Mouse (Mus musculus): ENCODE results near the gene Daam1.
"Not testable (repeated sequence)": the region's sequence is repeated elsewhere in the genome, so short reads cannot be mapped to it uniquely, and the experiment has no call there.

The Daam1 gene

GRCm38 (mm10) chr12:71834041-71834440 lies 3.2 kb downstream of the Daam1 start:
- DNase-seq (ENCODE audit: low read depth, low spot score): no peak

DNA sequence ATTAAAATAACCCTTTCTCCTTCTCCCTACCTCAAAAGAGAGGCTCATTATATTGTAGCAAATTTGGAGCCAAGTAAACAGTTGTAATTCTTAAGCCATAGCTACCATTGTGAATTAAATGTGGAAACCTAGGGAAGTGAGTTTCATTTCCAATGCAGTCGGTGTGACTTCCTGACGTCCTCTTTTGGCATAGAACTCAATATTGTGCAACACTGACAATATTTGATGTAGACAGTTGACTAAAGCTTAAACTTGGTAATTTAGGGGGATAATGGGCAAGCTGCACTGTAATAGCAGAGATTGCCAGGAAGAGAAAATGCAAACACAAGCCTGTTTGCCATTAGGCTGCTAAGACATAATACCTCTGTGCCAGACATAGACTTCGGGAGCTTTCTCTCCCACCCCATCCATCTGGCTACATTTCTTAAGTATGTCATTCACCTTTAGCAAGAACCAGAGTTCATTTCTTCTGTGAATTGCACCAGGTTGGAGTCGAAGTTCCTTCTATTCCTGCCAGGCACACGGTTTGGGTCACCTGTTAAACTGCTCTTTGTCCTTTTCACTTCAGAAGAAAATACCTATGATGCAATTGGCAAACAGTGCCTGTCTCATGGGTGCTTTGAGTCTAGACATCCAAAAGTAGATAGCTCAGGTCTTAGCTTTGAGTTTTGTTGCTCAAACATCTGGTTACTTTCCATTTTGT lies 5.2 kb downstream of the Daam1 start:
- DNase-seq (ENCODE audit: low read depth, low spot score): no peak

GRCm38 (mm10) chr12:71836776-71837175 lies 5.9 kb downstream of the Daam1 start:
- no peak for DNase-seq (ENCODE audit: low read depth, low spot score)

GRCm38 (mm10) chr12:71837576-71837975 lies 6.7 kb downstream of the Daam1 start:
- DNase-seq (ENCODE audit: low read depth, low spot score): no peak

DNA sequence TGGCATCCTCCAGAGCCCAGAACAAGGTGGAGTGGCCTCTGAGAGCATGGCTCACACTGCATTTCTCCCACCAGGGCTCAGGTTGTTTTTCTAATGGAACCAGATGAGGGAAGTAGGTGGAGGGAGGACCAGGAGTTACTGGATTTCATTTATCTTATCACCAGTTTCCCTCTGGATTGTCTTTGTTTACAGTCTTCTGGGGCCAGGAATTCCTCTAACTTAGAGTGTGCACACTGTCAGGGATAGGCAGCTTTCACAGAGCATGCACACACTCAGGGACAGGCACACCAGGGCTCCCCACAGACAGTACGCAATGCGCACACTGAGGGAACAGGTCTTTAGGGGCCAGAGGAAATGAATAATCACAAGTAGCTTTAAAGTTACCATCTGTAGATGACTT lies 7.4 kb downstream of the Daam1 start:
- DNase-seq (ENCODE audit: low read depth, low spot score): no peak

GRCm38 (mm10) chr12:71839653-71840052 lies 8.8 kb downstream of the Daam1 start:
- DNase-seq (ENCODE audit: low read depth, low spot score): no peak

GRCm38 (mm10) chr12:71840430-71841186 lies 9.7 kb downstream of the Daam1 start:
- DNase-seq (ENCODE audit: low read depth, low spot score): no peak

- no peak for DNase-seq (ENCODE audit: low read depth, low spot score)
These were observed 11.1 kb downstream of the Daam1 start for GRCm38 (mm10) chr12:71842006-71842405.

GRCm38 (mm10) chr12:71842588-71842987 lies 11.7 kb downstream of the Daam1 start:
- no peak for DNase-seq (ENCODE audit: low read depth, low spot score)

DNA sequence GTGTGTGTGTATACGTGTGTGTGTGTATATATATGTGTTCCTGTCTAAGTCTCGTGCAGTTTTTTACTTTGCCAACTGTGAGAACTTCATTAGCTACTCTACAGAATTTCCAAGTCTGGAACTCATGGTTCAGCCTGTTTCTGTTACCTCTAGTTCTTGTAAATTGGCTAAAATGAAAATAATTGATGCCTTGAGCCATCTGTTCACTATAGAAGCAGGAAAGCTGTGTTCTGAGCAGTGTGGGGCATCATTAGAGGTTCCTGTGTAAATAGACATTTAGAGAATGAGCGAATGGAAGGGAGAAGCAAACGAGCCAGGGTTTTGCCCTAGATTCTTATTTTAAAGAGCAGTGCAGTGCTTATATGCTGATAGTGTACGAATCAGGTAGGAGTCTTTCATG lies 14.6 kb downstream of the Daam1 start:
- no peak for DNase-seq (ENCODE audit: low read depth, low spot score)

GRCm38 (mm10) chr12:71846416-71846815 lies 15.5 kb downstream of the Daam1 start:
- not testable (repeated sequence) for DNase-seq (ENCODE audit: low read depth, low spot score)

GRCm38 (mm10) chr12:71847024-71847423 lies 16.1 kb downstream of the Daam1 start:
- DNase-seq (ENCODE audit: low read depth, low spot score): not testable (repeated sequence)

DNA sequence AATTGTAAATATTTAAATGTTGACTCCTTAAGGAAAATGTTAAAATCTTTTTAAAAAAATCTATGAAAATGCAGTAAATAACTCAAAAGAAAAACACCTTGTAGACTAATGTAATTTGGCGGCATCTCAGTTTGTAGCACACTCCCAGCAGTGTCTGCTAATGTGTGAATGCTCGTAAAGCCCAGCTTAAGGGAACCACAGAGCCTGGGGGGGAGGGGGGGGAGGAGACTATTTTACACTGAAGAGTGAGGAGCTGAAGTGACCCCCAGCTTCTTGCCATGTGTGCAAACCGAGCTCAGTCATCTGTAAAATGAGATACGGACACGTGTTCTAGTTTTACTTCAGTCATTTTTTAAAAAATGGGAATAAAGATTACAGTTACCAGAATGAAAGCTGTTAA lies 16.7 kb downstream of the Daam1 start:
- no peak for DNase-seq (ENCODE audit: low read depth, low spot score)

GRCm38 (mm10) chr12:71848037-71848776 lies 17.3 kb downstream of the Daam1 start:
- DNase-seq (ENCODE audit: low read depth, low spot score): no peak

- no peak for DNase-seq (ENCODE audit: low read depth, low spot score)
These were observed 18.2 kb downstream of the Daam1 start for GRCm38 (mm10) chr12:71849051-71849450.

DNA sequence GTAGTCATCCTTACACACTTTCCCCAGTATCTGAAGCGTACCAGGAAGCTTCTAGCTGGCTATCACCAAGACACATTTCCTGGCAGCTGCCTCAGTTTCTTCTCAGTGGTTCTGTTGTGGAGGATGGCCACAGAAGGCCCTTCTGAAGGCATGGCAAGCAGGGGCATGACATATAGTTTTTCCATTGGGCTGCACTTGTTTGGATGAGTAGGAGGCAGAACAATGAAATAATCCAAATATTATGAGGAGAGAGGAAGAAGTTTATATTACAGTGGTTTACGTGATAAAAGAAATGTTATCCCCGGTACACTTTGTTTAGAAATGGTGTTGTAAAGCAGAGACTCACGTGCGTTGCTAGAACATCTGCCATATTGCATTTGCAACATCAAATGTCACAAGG lies 19.3 kb downstream of the Daam1 start:
- no peak for DNase-seq (ENCODE audit: low read depth, low spot score)

GRCm38 (mm10) chr12:71852678-71853077 lies 21.8 kb downstream of the Daam1 start:
- DNase-seq (ENCODE audit: low read depth, low spot score): no peak

- DNase-seq (ENCODE audit: low read depth, low spot score): no peak
These were observed 22.8 kb downstream of the Daam1 start for GRCm38 (mm10) chr12:71853694-71854093.

DNA sequence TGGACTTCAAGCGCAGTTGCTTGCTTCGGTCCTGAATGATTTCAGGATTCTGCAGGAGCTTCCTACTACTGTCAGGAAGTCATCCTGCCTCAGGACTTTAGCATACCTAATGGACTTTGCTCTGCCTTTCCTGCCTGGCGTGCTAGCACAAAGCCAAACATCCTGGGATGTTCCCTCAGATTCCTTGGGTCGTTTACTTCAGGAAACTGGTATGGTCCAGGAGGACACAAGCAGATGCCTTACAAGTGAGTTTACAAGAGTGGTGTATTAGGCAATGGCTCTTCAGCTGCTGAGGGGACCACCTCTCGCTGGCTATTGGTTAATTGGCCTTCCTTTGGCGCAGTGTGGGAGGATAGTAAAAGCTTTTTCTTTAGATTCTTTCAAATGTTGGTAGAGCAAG lies 23.3 kb downstream of the Daam1 start:
- no peak for DNase-seq (ENCODE audit: low read depth, low spot score)

GRCm38 (mm10) chr12:71855730-71856479 lies 25.0 kb downstream of the Daam1 start:
- no peak for DNase-seq (ENCODE audit: low read depth, low spot score)

- no peak for DNase-seq (ENCODE audit: low read depth, low spot score)
These were observed 25.5 kb downstream of the Daam1 start for GRCm38 (mm10) chr12:71856480-71856754.

GRCm38 (mm10) chr12:71859096-71859495 lies 28.2 kb downstream of the Daam1 start:
- no peak for DNase-seq (ENCODE audit: low read depth, low spot score)
